Mouse (Mus musculus): ENCODE measurements around the gene Gm47841.

The Gm47841 gene

GRCm38 (mm10) chr15:101074067-101074466 is 26.9 kb upstream of the Gm47841 start:
- no peak for DNase-seq (ENCODE audit: low spot score)

- no peak for DNase-seq (ENCODE audit: low spot score)
These were observed 25.5 kb upstream of the Gm47841 start for GRCm38 (mm10) chr15:101072736-101073135.

GRCm38 (mm10) chr15:101070762-101071161 is 23.6 kb upstream of the Gm47841 start:
- no peak for DNase-seq (ENCODE audit: low spot score)

GRCm38 (mm10) chr15:101069641-101070190 is 22.5 kb upstream of the Gm47841 start:
- no peak for DNase-seq (ENCODE audit: low spot score)

- no peak for DNase-seq (ENCODE audit: low spot score)
These were observed 21.5 kb upstream of the Gm47841 start for GRCm38 (mm10) chr15:101068671-101069070.

GRCm38 (mm10) chr15:101068029-101068428 is 20.8 kb upstream of the Gm47841 start:
- no peak for DNase-seq (ENCODE audit: low spot score)

GRCm38 (mm10) chr15:101066920-101067696 is 19.9 kb upstream of the Gm47841 start:
- DNase-seq (ENCODE audit: low spot score): no peak

- no peak for DNase-seq (ENCODE audit: low spot score)
These were observed 19.2 kb upstream of the Gm47841 start for GRCm38 (mm10) chr15:101066364-101066847.

GRCm38 (mm10) chr15:101065069-101065468 is 17.9 kb upstream of the Gm47841 start:
- no peak for DNase-seq (ENCODE audit: low spot score)

GRCm38 (mm10) chr15:101060280-101060852 is 13.2 kb upstream of the Gm47841 start:
- DNase-seq (ENCODE audit: low spot score): no peak

- DNase-seq (ENCODE audit: low spot score): no peak
These were observed 12.5 kb upstream of the Gm47841 start for GRCm38 (mm10) chr15:101059570-101060279.

GRCm38 (mm10) chr15:101056225-101056624 is 9.0 kb upstream of the Gm47841 start:
- peak; percentile 63 for DNase-seq (ENCODE audit: low spot score)

- no peak for DNase-seq (ENCODE audit: low spot score)
These were observed 7.3 kb upstream of the Gm47841 start for GRCm38 (mm10) chr15:101054541-101054940.

- no peak for DNase-seq (ENCODE audit: low spot score)
These were observed 6.7 kb upstream of the Gm47841 start for GRCm38 (mm10) chr15:101053832-101054459.

GRCm38 (mm10) chr15:101052560-101053501 is 5.6 kb upstream of the Gm47841 start:
- no peak for DNase-seq (ENCODE audit: low spot score)

- no peak for DNase-seq (ENCODE audit: low spot score)
These were observed 4.7 kb upstream of the Gm47841 start for GRCm38 (mm10) chr15:101051869-101052268.

GRCm38 (mm10) chr15:101048338-101048896 is 1.2 kb upstream of the Gm47841 start:
- DNase-seq (ENCODE audit: low spot score): no peak

GRCm38 (mm10) chr15:101046527-101047193 is 537 bp downstream of the Gm47841 start:
- peak; percentile 45 for DNase-seq (ENCODE audit: low spot score)

- DNase-seq (ENCODE audit: low spot score): no peak
These were observed 1.1 kb downstream of the Gm47841 start for GRCm38 (mm10) chr15:101046039-101046526.

- no peak for DNase-seq (ENCODE audit: low spot score)
These were observed 2.7 kb downstream of the Gm47841 start for GRCm38 (mm10) chr15:101044531-101044930.
